Mouse (Mus musculus): Measurements from ENCODE around the gene Cntfr. TPM values are rescaled to one million over a fixed set of nuclear protein-coding genes. Genes with fewer than 3 reads are reported as not detected.
"Not testable (repeated sequence)": the region's sequence is repeated elsewhere in the genome, so short reads cannot be mapped to it uniquely, and the experiment has no call there.

Gene Cntfr
- polyA plus RNA-seq, 1 experiment: not detected

DNA sequence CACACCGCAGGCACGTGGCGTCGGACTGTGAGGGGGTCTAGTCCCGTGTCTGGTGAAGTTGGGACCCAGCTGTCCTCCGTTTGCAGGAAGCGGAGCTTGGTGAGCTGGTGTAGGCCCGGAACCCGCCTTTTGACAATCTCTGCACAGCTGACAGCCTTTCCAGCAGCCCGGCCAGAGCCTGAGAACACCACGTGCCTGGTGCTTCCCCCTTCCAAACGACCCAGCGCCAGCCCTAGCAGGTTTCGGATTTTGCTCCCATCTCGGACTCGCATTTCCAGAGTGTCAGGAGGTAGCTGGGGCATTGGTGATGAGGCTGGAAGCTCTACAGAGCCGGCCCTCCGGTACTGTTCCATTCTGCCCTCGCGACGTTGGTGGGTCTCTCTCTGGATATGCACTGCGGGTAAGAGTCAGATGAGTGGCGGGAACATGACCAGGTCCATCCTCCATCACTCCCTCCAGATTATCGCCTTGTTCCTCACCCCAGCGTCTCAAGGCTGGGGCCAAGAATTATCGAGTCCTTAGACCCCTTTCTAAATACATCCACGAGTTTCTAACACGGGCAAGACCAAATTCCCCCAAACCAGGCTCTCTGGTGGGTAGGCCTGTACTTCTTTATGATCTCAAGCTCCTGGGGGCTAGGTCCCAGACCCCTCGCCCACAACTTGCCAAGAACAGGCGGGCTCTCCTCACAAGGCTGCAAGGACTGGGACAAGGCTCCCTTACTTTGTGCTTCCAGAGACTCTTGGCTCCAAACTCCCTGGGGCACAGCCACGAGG is 15.7 kb upstream of the Cntfr start:
- no peaks in the 10 kb centered on the region for H3K9me3 ChIP-seq (ENCODE audit: control insufficient read depth, low read length)
- H3K36me3 ChIP-seq (ENCODE audit: control insufficient read depth): peaks cover 48% of the 10 kb centered on the region

DNA sequence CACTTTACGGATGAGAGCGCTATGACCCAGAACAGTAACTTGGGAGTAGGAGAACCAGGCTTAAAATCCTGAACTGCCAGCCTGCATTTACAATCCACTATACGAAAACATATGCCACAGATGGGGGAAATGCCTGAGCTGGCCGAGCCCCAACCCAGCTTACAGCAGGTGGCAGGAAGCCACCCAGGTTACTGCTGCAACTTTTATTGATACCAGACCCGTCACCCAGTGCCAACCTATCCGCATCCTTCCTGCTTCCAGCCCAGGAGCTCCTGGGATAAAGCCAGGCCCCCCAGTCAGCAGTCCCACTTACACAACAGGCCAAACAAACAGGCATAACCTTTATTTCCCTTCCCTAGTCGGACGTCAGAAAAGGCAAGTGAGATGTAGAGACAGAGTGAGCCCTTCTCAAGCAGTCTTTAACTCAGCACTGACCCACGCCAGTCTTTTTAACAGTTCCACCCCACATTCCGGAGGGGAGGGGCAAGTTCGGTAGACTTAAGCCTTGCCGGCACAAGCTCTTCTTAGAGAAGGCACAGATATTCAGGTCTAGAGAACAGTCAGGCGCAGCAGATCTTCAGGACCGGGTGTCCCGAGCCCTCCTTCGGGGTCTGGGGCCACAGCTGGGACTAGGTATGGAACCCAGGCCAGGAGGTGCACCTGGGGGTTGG is 15.0 kb upstream of the Cntfr start:
- Histone ChIP-seq H3K9me3 (ENCODE audit: control insufficient read depth, low read length) (no peaks in the 10 kb centered on the region), H3K4me1 (ENCODE audit: control insufficient read depth) (peaks cover 41% of the 10 kb centered on the region), H3K36me3 (ENCODE audit: control insufficient read depth) (peaks cover 40% of the 10 kb centered on the region), H3K27me3 (ENCODE audit: control insufficient read depth) (peaks cover 18% of the 10 kb centered on the region), H3K4me3 (replicated peaks) (peak overlapping the region; percentile 73)
- TF ChIP-seq TAL1 (IDR thresholded peaks at IDR 0.05; ENCODE audit: low read length): no peak
- no peak for TF ChIP-seq GATA1 (IDR thresholded peaks at IDR 0.05; ENCODE audit: low read length)

More for the DNA sequence above, 15.7 kb upstream of the Cntfr start:
- peaks cover 35% of the 10 kb centered on the region for H3K4me1 ChIP-seq (ENCODE audit: control insufficient read depth)
- H3K27me3 ChIP-seq (ENCODE audit: control insufficient read depth): peaks cover 10% of the 10 kb centered on the region
- H3K4me3 ChIP-seq (replicated peaks): peak overlapping the region; percentile 73
- no peak for TF ChIP-seq TAL1 (IDR thresholded peaks at IDR 0.05; ENCODE audit: low read length)
- no peak for TF ChIP-seq GATA1 (IDR thresholded peaks at IDR 0.05; ENCODE audit: low read length)

GRCm38 (mm10) chr4:41710229-41710628 is 13.3 kb upstream of the Cntfr start:
- Histone ChIP-seq H3K4me3 (replicated peaks) (no peak overlapping the region), H3K27me3 (ENCODE audit: control insufficient read depth) (peaks cover 34% of the 10 kb centered on the region), H3K36me3 (ENCODE audit: control insufficient read depth) (peaks cover 25% of the 10 kb centered on the region), H3K9me3 (ENCODE audit: control insufficient read depth, low read length) (no peaks in the 10 kb centered on the region), H3K4me1 (ENCODE audit: control insufficient read depth) (peaks cover 41% of the 10 kb centered on the region)
- no peak for TF ChIP-seq TAL1 (IDR thresholded peaks at IDR 0.05; ENCODE audit: low read length)
- TF ChIP-seq GATA1 (IDR thresholded peaks at IDR 0.05; ENCODE audit: low read length): no peak

- Histone ChIP-seq H3K4me3 (replicated peaks) (no peak overlapping the region), H3K4me1 (ENCODE audit: control insufficient read depth) (peaks cover 27% of the 10 kb centered on the region), H3K27me3 (ENCODE audit: control insufficient read depth) (peaks cover 49% of the 10 kb centered on the region), H3K36me3 (ENCODE audit: control insufficient read depth) (peaks cover 17% of the 10 kb centered on the region), H3K9me3 (ENCODE audit: control insufficient read depth, low read length) (no peaks in the 10 kb centered on the region)
- TF ChIP-seq TAL1 (IDR thresholded peaks at IDR 0.05; ENCODE audit: low read length) (no peak), GATA1 (IDR thresholded peaks at IDR 0.05; ENCODE audit: low read length) (no peak)
Measured at GRCm38 (mm10) chr4:41708192-41708745, 11.4 kb upstream of the Cntfr start.

- Histone ChIP-seq H3K4me1 (ENCODE audit: control insufficient read depth) (peaks cover 17% of the 10 kb centered on the region), H3K9me3 (ENCODE audit: control insufficient read depth, low read length) (no peaks in the 10 kb centered on the region), H3K36me3 (ENCODE audit: control insufficient read depth) (peaks cover 13% of the 10 kb centered on the region), H3K27me3 (ENCODE audit: control insufficient read depth) (peaks cover 50% of the 10 kb centered on the region), H3K4me3 (replicated peaks) (no peak overlapping the region)
- no peak for TF ChIP-seq TAL1 (IDR thresholded peaks at IDR 0.05; ENCODE audit: low read length)
- no peak for TF ChIP-seq GATA1 (IDR thresholded peaks at IDR 0.05; ENCODE audit: low read length)
Measured at GRCm38 (mm10) chr4:41707011-41707535, 10.2 kb upstream of the Cntfr start.

GRCm38 (mm10) chr4:41705922-41706754 is 9.2 kb upstream of the Cntfr start:
- Histone ChIP-seq H3K36me3 (ENCODE audit: control insufficient read depth) (peaks cover 4% of the 10 kb centered on the region), H3K9me3 (ENCODE audit: control insufficient read depth, low read length) (no peaks in the 10 kb centered on the region), H3K27me3 (ENCODE audit: control insufficient read depth) (peaks cover 50% of the 10 kb centered on the region), H3K4me1 (ENCODE audit: control insufficient read depth) (peaks cover 9% of the 10 kb centered on the region), H3K4me3 (replicated peaks) (no peak overlapping the region)
- TF ChIP-seq GATA1 (IDR thresholded peaks at IDR 0.05; ENCODE audit: low read length): no peak
- no peak for TF ChIP-seq TAL1 (IDR thresholded peaks at IDR 0.05; ENCODE audit: low read length)

- Histone ChIP-seq H3K27me3 (ENCODE audit: control insufficient read depth) (peaks cover 50% of the 10 kb centered on the region), H3K4me1 (ENCODE audit: control insufficient read depth) (peaks cover 6% of the 10 kb centered on the region), H3K36me3 (ENCODE audit: control insufficient read depth) (no peaks in the 10 kb centered on the region), H3K9me3 (ENCODE audit: control insufficient read depth, low read length) (no peaks in the 10 kb centered on the region), H3K4me3 (replicated peaks) (no peak overlapping the region)
- TF ChIP-seq TAL1 (IDR thresholded peaks at IDR 0.05; ENCODE audit: low read length) (no peak), GATA1 (IDR thresholded peaks at IDR 0.05; ENCODE audit: low read length) (no peak)
Measured at GRCm38 (mm10) chr4:41704651-41705050, 7.8 kb upstream of the Cntfr start.

DNA sequence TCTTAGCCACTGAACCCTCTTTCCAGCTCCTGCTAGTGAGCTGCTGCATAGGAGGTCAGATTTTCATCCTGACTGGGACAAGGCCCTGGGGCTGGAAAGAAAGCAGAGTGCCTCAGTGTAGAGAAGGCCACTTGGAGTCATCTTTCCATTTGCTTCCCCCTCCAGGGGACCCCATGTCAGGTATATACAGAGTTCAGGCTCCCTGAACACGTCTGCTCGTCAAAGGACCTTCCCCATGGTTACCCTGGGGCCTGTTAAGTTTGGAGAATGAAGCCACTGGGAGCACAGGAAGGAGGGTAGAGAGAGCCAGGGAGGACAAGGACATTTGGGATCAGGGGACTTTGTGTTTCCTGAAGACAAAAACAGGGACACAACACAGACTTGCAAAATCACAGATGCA is 5.3 kb upstream of the Cntfr start:
- not testable (repeated sequence) for H3K4me1 ChIP-seq (ENCODE audit: control insufficient read depth); H3K4me3 ChIP-seq (replicated peaks); H3K36me3 ChIP-seq (ENCODE audit: control insufficient read depth); H3K9me3 ChIP-seq (ENCODE audit: control insufficient read depth, low read length)
- peaks cover 53% of the 10 kb centered on the region for H3K27me3 ChIP-seq (ENCODE audit: control insufficient read depth)

DNA sequence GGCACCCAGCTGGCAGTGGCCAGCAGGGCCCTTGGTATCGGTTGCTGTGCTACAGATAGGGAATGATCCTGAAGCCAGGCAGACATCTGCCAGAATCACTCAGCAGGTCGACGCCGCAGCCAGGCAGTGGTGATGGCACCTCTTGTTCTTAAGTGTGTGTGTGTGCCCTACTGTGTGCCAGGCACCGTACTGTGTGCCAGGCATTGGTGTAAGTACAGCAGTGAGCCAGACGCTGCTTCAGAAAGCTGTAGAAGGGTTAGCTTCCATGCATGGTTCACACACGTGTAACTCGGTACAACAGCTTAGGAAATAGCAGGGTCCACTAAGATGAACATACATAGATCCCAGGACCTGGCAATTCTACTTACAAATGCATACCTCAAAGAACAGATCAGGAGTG is 3.3 kb upstream of the Cntfr start:
- H3K4me3 ChIP-seq (replicated peaks); H3K36me3 ChIP-seq (ENCODE audit: control insufficient read depth); H3K9me3 ChIP-seq (ENCODE audit: control insufficient read depth, low read length); H3K4me1 ChIP-seq (ENCODE audit: control insufficient read depth): not testable (repeated sequence)
- H3K27me3 ChIP-seq (ENCODE audit: control insufficient read depth): peaks cover 44% of the 10 kb centered on the region

DNA sequence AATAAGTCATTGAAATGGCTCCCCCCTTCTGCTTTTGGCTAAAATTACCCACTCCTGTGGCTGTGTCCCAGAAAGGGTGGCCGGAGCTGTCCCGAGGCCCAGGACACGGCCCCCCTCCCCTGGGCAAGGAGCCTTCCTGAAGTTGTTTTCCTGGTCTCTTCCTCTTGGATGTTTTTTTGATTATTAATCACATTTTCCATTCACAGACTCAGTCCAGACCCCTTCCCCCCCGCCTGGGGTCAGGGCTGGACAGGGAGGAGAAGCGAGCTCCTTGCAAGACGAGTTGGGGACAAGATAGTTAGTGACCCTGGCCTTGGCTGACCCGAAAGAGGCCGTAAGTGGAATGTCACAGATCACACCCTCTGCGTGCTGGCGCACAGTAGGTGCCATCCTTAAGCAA is 2.9 kb upstream of the Cntfr start, which contains the start of gene Il11ra1:
TSS of gene Il11ra1 (plus strand) at position 207 of the 400 bp plus-strand sequence.
- not testable (repeated sequence) for H3K4me3 ChIP-seq (replicated peaks); H3K9me3 ChIP-seq (ENCODE audit: control insufficient read depth, low read length); H3K36me3 ChIP-seq (ENCODE audit: control insufficient read depth); H3K4me1 ChIP-seq (ENCODE audit: control insufficient read depth)
- H3K27me3 ChIP-seq (ENCODE audit: control insufficient read depth): peaks cover 40% of the 10 kb centered on the region

- peaks cover 39% of the 10 kb centered on the region for H3K27me3 ChIP-seq (ENCODE audit: control insufficient read depth)
- H3K9me3 ChIP-seq (ENCODE audit: control insufficient read depth, low read length); H3K36me3 ChIP-seq (ENCODE audit: control insufficient read depth); H3K4me1 ChIP-seq (ENCODE audit: control insufficient read depth); H3K4me3 ChIP-seq (replicated peaks): not testable (repeated sequence)
Measured at GRCm38 (mm10) chr4:41698421-41699016, 1.6 kb upstream of the Cntfr start.

GRCm38 (mm10) chr4:41696452-41696851 is 437 bp downstream of the Cntfr start:
- not testable (repeated sequence) for H3K9me3 ChIP-seq (ENCODE audit: control insufficient read depth, low read length); H3K4me1 ChIP-seq (ENCODE audit: control insufficient read depth); H3K4me3 ChIP-seq (replicated peaks); H3K36me3 ChIP-seq (ENCODE audit: control insufficient read depth)
- peaks cover 42% of the 10 kb centered on the region for H3K27me3 ChIP-seq (ENCODE audit: control insufficient read depth)
